Mouse (Mus musculus) stomach, embryonic 16.5 days (tissue): Measurements from ENCODE around the gene Adcy1. TPM values are rescaled to one million over a fixed set of nuclear protein-coding genes. Genes with fewer than 3 reads are reported as not detected.

ENCODE experiments used
- ATAC-seq: fragments of 200-750 bp; cut with Nextera tagmentation; 2 replicates; pipeline ENCODE4 v1.8.0; 2017; ENCODE audit warnings: moderate number of reproducible peaks, moderate TSS enrichment; ENCODE audit not compliant: insufficient read depth, low FRiP score
- H3K27ac ChIP-seq: fragments of 300-500 bp; sonication (generic); 2 replicates; pipeline ENCODE4 v1.5.1; 2014; ENCODE audit warnings: low read length
- H3K27me3 ChIP-seq: fragments of 300-500 bp; sonication (generic); 2 replicates; pipeline ENCODE4 v1.6.1; 2014; ENCODE audit warnings: low read length, control low read depth, mixed read lengths; ENCODE audit not compliant: control insufficient read depth, insufficient read depth
- H3K36me3 ChIP-seq: fragments of 300-500 bp; sonication (generic); 2 replicates; pipeline ENCODE4 v1.6.1; 2014; ENCODE audit warnings: low read length; ENCODE audit not compliant: control insufficient read depth, insufficient read depth
- H3K4me1 ChIP-seq: fragments of 300-500 bp; sonication (generic); 2 replicates; pipeline ENCODE4 v1.6.1; 2014; ENCODE audit warnings: low read length, control low read depth, mixed read lengths; ENCODE audit not compliant: control insufficient read depth, insufficient read depth
- H3K4me2 ChIP-seq: fragments of 300-500 bp; sonication (generic); 2 replicates; pipeline ENCODE4 v1.6.1; 2014; ENCODE audit warnings: low read depth, low read length, mixed read lengths
- H3K4me3 ChIP-seq: fragments of 300-500 bp; sonication (generic); replicated peaks from 2 replicates; pipeline ENCODE4 v1.5.1; 2014; ENCODE audit warnings: mild to moderate bottlenecking, low read length
- H3K9ac ChIP-seq: fragments of 300-500 bp; sonication (generic); 2 replicates; pipeline ENCODE4 v1.6.1; 2014; ENCODE audit warnings: low read length
- H3K9me3 ChIP-seq: fragments of 300-500 bp; sonication (generic); replicated peaks from 2 replicates; pipeline ENCODE4 v1.6.1; 2016; ENCODE audit warnings: low read length, control low read depth; ENCODE audit not compliant: control insufficient read depth
- WGBS: fragments of 180-500 bp; shearing (Covaris S2); extraction: QIAGEN DNeasy Blood & Tissue Kit; methylation state at CpG from one replicate; pipeline ENCODE4 v1.1.7; 2014; 5-methylcytosine and 5-hydroxymethylcytosine counted together
- polyA plus RNA-seq: library from polyadenylated mRNA; unstranded; fragments of >200 nt; fragmentation: Nextera tagmentation; extraction: Ambion mirVana; gene quantifications from 2 replicates; pipeline ENCODE4 v1.2.1, GENCODE M21; 2015

Gene Adcy1
- polyA plus RNA-seq, 1 experiment from 2014 or later, result 2.2 TPM

- H3K36me3 ChIP-seq, result no peaks in the 10 kb centered on the region
- H3K4me1 ChIP-seq, result peaks cover 10% of the 10 kb centered on the region
- WGBS, result 74% methylated on average over 4 of the region's 4 CpGs
- no peak overlapping the region for H3K4me3 ChIP-seq
- H3K27me3 ChIP-seq, result peaks cover 6% of the 10 kb centered on the region
- H3K9me3 ChIP-seq, result no peaks in the 10 kb centered on the region
- no peak overlapping the region for H3K27ac ChIP-seq
- H3K4me2 ChIP-seq, result no peak overlapping the region
- H3K9ac ChIP-seq, result no peak overlapping the region
- ATAC-seq, result no peak; the same call in 1 of the 2 replicates
Observed at GRCm38 (mm10) chr11:7053710-7054109, 9.6 kb upstream of the Adcy1 start.

GRCm38 (mm10) chr11:7054662-7055265, 8.5 kb upstream of the Adcy1 start:
- no peak overlapping the region for H3K4me3 ChIP-seq
- no peaks in the 10 kb centered on the region for H3K9me3 ChIP-seq
- peaks cover 10% of the 10 kb centered on the region for H3K4me1 ChIP-seq
- peaks cover 6% of the 10 kb centered on the region for H3K27me3 ChIP-seq
- no peak overlapping the region for H3K4me2 ChIP-seq
- no peak overlapping the region for H3K9ac ChIP-seq
- H3K27ac ChIP-seq, result no peak overlapping the region
- WGBS, result 75% methylated on average over 6 of the region's 6 CpGs
- H3K36me3 ChIP-seq, result no peaks in the 10 kb centered on the region
- no peak for ATAC-seq

GRCm38 (mm10) chr11:7055455-7056017, 7.8 kb upstream of the Adcy1 start:
- no peak overlapping the region for H3K4me3 ChIP-seq
- H3K36me3 ChIP-seq, result no peaks in the 10 kb centered on the region
- no peak overlapping the region for H3K9ac ChIP-seq
- H3K27ac ChIP-seq, result no peak overlapping the region
- WGBS, result 19% methylated on average over 14 of the region's 14 CpGs
- peak overlapping the region; percentile 32 for H3K4me2 ChIP-seq
- peaks cover 6% of the 10 kb centered on the region for H3K27me3 ChIP-seq
- no peaks in the 10 kb centered on the region for H3K9me3 ChIP-seq
- peak; percentile 75 for ATAC-seq
- H3K4me1 ChIP-seq, result peaks cover 10% of the 10 kb centered on the region

- H3K9me3 ChIP-seq, result no peaks in the 10 kb centered on the region
- H3K4me1 ChIP-seq, result peaks cover 10% of the 10 kb centered on the region
- H3K27me3 ChIP-seq, result peaks cover 6% of the 10 kb centered on the region
- H3K4me3 ChIP-seq, result no peak overlapping the region
- H3K9ac ChIP-seq, result no peak overlapping the region
- no peaks in the 10 kb centered on the region for H3K36me3 ChIP-seq
- H3K27ac ChIP-seq, result no peak overlapping the region
- ATAC-seq, result no peak
- WGBS, result 9% methylated on average over 11 of the region's 11 CpGs
- H3K4me2 ChIP-seq, result peak overlapping the region; percentile 32
Observed at GRCm38 (mm10) chr11:7056121-7056520, 7.2 kb upstream of the Adcy1 start.

- Histone ChIP-seq H3K9ac (no peak overlapping the region), H3K36me3 (no peaks in the 10 kb centered on the region), H3K4me2 (no peak overlapping the region), H3K27ac (no peak overlapping the region), H3K27me3 (peaks cover 18% of the 10 kb centered on the region), H3K9me3 (no peaks in the 10 kb centered on the region), H3K4me1 (peaks cover 10% of the 10 kb centered on the region), H3K4me3 (no peak overlapping the region)
- no peak for ATAC-seq
- 82% methylated on average over 7 of the region's 7 CpGs for WGBS
Observed at GRCm38 (mm10) chr11:7057781-7058180, 5.5 kb upstream of the Adcy1 start.

GRCm38 (mm10) chr11:7061961-7062360, 1.3 kb upstream of the Adcy1 start:
- Histone ChIP-seq H3K9me3 (no peaks in the 10 kb centered on the region), H3K27ac (no peak overlapping the region), H3K4me1 (peaks cover 12% of the 10 kb centered on the region), H3K36me3 (no peaks in the 10 kb centered on the region), H3K9ac (no peak overlapping the region), H3K27me3 (peaks cover 43% of the 10 kb centered on the region), H3K4me2 (no peak overlapping the region), H3K4me3 (no peak overlapping the region)
- no peak for ATAC-seq
- 41% methylated on average over 6 of the region's 6 CpGs for WGBS

- Histone ChIP-seq H3K4me1 (peaks cover 12% of the 10 kb centered on the region), H3K4me3 (peak overlapping the region; percentile 68; the same call in 1 of the 2 replicates), H3K4me2 (peak overlapping the region; percentile 66), H3K27me3 (peaks cover 45% of the 10 kb centered on the region), H3K9ac (peak overlapping the region; percentile 68; the same call in 1 of the 2 replicates), H3K9me3 (no peaks in the 10 kb centered on the region), H3K27ac (no peak overlapping the region), H3K36me3 (no peaks in the 10 kb centered on the region)
- WGBS, result 10% methylated on average over 10 of the region's 10 CpGs
- no peak for ATAC-seq
Observed at GRCm38 (mm10) chr11:7062566-7062965, 723 bp upstream of the Adcy1 start.

- peak overlapping the region; percentile 69 for H3K9ac ChIP-seq
- peaks cover 45% of the 10 kb centered on the region for H3K27me3 ChIP-seq
- peaks cover 12% of the 10 kb centered on the region for H3K4me1 ChIP-seq
- under 1% methylated on average over 53 of the region's 53 CpGs for WGBS
- peak overlapping the region; percentile 68 for H3K4me3 ChIP-seq
- no peaks in the 10 kb centered on the region for H3K36me3 ChIP-seq
- no peaks in the 10 kb centered on the region for H3K9me3 ChIP-seq
- peak overlapping the region; percentile 66 for H3K4me2 ChIP-seq
- no peak overlapping the region for H3K27ac ChIP-seq
- ATAC-seq, result peak; percentile 28; the same call in 1 of the 2 replicates
Observed at GRCm38 (mm10) chr11:7063681-7064267, 485 bp downstream of the Adcy1 start.

- Histone ChIP-seq H3K27me3 (peaks cover 45% of the 10 kb centered on the region), H3K9ac (peak overlapping the region; percentile 35; the same call in 1 of the 2 replicates), H3K27ac (no peak overlapping the region), H3K36me3 (no peaks in the 10 kb centered on the region), H3K4me1 (peaks cover 12% of the 10 kb centered on the region), H3K4me2 (peak overlapping the region; percentile 66), H3K9me3 (no peaks in the 10 kb centered on the region), H3K4me3 (peak overlapping the region; percentile 68)
- 4% methylated on average over 26 of the region's 26 CpGs for WGBS
- no peak for ATAC-seq
Observed at GRCm38 (mm10) chr11:7064484-7065185, 1.3 kb downstream of the Adcy1 start.
